Mouse (Mus musculus) adrenal gland, postnatal 25 days (tissue): Measurements from ENCODE around the gene Nav2. TPM values are rescaled to one million over a fixed set of nuclear protein-coding genes. Genes with fewer than 3 reads are reported as not detected.

ENCODE experiments used
- DNase-seq: peaks from one replicate; pipeline ENCODE4 v3.0.0; 2021; ENCODE audit warnings: mixed read lengths
- total RNA-seq: library from RNA; stranded (reverse); gene quantifications from 2 replicates; pipeline ENCODE4 v1.2.3, GENCODE M21; 2021

The Nav2 gene
- total RNA-seq, 1 experiment from 2014 or later, result 11.6 TPM

- no peak for DNase-seq
Observed at GRCm38 (mm10) chr7:49104376-49104775, 195.9 kb downstream of the Nav2 start.

GRCm38 (mm10) chr7:49104793-49105192, 196.3 kb downstream of the Nav2 start:
- DNase-seq, result no peak

GRCm38 (mm10) chr7:49105501-49105900, 197.0 kb downstream of the Nav2 start:
- no peak for DNase-seq

- DNase-seq, result no peak
Observed at GRCm38 (mm10) chr7:49108076-49108475, 199.6 kb downstream of the Nav2 start.

GRCm38 (mm10) chr7:49119016-49119415, 210.5 kb downstream of the Nav2 start:
- no peak for DNase-seq

- DNase-seq, result no peak
Observed at GRCm38 (mm10) chr7:49119794-49120487, 211.4 kb downstream of the Nav2 start.

GRCm38 (mm10) chr7:49120488-49120864, 212.0 kb downstream of the Nav2 start:
- DNase-seq, result no peak

- peak; percentile 92 for DNase-seq
Observed at GRCm38 (mm10) chr7:49120935-49121691, 212.6 kb downstream of the Nav2 start.

- no peak for DNase-seq
Observed at GRCm38 (mm10) chr7:49122498-49122897, 214.0 kb downstream of the Nav2 start.

- DNase-seq, result peak; percentile 54
Observed at GRCm38 (mm10) chr7:49125545-49125944, 217.0 kb downstream of the Nav2 start.

GRCm38 (mm10) chr7:49128224-49128623, 219.7 kb downstream of the Nav2 start:
- DNase-seq, result no peak

- DNase-seq, result peak; percentile 62
Observed at GRCm38 (mm10) chr7:49132851-49133351, 224.4 kb downstream of the Nav2 start.

GRCm38 (mm10) chr7:49134396-49134795, 225.9 kb downstream of the Nav2 start:
- no peak for DNase-seq

GRCm38 (mm10) chr7:49139762-49140161, 231.2 kb downstream of the Nav2 start:
- no peak for DNase-seq

- DNase-seq, result no peak
Observed at GRCm38 (mm10) chr7:49143966-49144365, 235.4 kb downstream of the Nav2 start.

GRCm38 (mm10) chr7:49145749-49146670, 237.5 kb downstream of the Nav2 start:
- DNase-seq, result peak; percentile 25

- no peak for DNase-seq
Observed at GRCm38 (mm10) chr7:49152297-49152696, 243.8 kb downstream of the Nav2 start.

- DNase-seq, result no peak
Observed at GRCm38 (mm10) chr7:49152713-49153112, 244.2 kb downstream of the Nav2 start.

GRCm38 (mm10) chr7:49158641-49159381, 250.3 kb downstream of the Nav2 start:
- DNase-seq, result peak; percentile 20

GRCm38 (mm10) chr7:49159646-49160555, 251.4 kb downstream of the Nav2 start:
- DNase-seq, result no peak

- DNase-seq, result no peak
Observed at GRCm38 (mm10) chr7:49162079-49162478, 253.6 kb downstream of the Nav2 start.
